Mouse (Mus musculus) Muller cell, postnatal 12 days (primary cell): ENCODE data around the gene Hist4h4.

Source experiments
- DNase-seq: peaks from one replicate; pipeline ENCODE4 v3.0.0-alpha.2; 2015; ENCODE audit errors: inconsistent ontology term

The Hist4h4 gene

DNA sequence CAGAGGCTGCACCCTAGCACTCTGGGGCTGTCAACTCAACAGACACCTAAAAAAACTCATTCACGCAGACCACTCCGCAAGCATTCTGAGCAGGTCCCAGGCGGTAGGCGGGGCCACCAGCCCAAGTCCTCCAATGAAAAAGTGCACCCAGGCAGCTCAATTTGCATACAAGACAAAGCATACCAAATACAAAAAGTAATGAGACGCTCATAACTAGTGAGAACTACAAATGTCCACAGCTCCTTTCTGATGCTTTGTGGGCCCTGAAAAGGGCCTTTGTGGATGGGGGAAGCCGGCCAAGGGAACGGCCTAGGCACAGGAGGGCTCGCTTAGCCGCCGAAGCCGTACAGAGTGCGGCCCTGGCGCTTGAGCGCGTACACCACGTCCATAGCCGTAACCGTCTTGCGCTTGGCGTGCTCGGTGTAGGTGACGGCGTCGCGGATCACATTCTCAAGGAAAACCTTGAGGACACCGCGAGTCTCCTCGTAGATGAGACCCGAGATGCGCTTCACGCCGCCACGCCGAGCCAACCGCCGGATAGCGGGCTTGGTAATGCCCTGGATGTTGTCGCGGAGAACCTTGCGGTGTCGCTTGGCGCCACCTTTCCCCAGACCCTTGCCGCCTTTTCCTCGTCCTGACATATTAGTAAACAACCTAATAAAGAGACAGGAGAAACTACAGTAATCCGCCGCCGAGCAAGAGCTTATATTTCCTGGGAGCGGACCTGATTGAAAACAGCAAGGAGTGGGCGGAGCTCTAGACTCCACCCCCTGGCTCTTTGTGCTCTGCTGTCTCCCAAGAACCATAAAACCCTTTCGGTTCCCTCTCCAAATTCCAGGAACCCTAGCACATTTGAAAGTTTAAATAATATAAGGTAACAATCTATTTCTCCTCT, at the start of gene Hist4h4:
Gene Hist4h4, minus strand, starts transcription at position 677 of the 895 bp plus-strand sequence.
- DNase-seq, result peak; percentile 93

DNA sequence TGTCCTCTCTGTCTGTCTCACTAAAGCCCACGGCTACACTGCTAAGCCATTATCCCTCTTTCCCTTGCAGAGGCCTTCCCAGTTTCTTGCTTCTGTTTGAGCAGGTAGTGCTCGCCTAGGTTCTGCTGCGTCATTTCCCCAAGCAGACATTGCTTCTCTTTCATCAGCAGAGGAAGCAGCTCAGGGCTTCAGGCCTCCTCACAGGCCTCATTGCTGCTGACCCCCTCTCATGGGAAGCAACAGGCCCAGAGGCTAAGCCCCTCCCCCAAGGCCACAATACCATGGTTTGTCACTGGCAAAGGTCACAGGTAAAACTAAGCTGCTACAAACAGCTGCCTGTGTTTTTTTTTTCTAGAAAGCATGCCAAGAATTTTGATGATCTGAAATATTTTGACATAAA, 48.5 kb upstream of the Hist4h4 start:
- peak; percentile 5 for DNase-seq

- no peak for DNase-seq
Observed at GRCm38 (mm10) chr6:136852348-136852747, 48.1 kb upstream of the Hist4h4 start.

- DNase-seq, result no peak
Observed at GRCm38 (mm10) chr6:136850267-136850666, 46.1 kb upstream of the Hist4h4 start.

- no peak for DNase-seq
Observed at GRCm38 (mm10) chr6:136848971-136849370, 44.8 kb upstream of the Hist4h4 start.

DNA sequence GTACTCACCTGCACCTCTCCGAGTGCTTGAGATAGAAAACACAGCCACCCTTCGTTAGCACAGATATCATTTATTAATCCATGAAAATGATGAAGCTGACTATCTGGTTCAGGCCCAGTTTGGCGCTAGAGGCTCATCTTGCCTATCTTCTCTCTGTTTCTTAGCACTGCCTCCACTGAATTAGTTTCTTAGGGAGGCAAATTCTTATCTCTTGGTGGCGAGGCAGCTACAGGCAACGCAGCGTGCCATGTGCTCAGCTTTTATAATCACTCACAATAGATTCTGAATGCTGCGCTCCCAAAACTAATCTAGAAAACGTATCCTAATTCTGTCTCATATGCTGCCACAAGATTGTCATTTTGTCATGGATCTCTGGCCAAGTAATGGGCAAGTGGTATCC, 44.2 kb upstream of the Hist4h4 start:
- DNase-seq, result no peak

DNA sequence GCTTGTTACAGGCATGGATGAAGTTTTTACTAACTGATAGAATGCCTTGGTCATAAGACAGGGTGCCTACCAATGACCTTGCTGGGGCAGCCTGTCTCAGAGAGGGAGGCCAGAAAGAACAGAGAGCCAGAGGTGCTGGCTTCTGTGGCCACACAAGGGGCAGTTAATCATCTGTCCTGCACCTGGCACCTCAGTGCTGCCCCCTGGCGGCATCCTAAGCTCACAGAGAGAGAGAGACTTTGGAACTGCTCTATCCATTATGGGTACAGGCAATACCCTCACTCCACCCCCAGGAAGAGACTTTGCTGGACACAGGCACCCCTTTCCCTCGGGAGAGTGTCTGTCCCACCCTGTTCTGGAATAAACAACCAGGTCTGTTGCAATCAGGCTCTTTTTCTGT, 43.6 kb upstream of the Hist4h4 start:
- DNase-seq, result peak; percentile 6

GRCm38 (mm10) chr6:136847267-136847666, 43.1 kb upstream of the Hist4h4 start:
- no peak for DNase-seq

GRCm38 (mm10) chr6:136845706-136846480, 41.7 kb upstream of the Hist4h4 start:
- DNase-seq, result no peak

DNA sequence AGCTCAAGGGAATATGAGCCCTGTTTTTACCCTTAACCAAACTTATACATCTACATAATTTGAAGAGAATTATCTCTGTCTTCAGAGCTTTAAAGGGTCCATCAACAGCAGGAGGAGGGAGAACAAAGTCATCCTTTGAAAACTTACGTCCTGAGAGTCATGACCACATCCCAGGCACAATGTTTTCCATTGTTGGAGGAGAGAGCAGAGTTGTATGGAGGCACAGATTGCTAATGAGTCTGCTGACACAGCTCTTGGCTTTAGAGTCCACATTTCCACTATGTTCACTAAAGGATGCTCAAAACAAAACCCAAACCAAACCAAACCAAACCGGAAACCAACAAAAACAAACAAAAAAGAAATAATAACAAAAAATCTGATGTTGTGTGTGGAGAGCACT, 40.7 kb upstream of the Hist4h4 start:
- DNase-seq, result peak; percentile 11

DNA sequence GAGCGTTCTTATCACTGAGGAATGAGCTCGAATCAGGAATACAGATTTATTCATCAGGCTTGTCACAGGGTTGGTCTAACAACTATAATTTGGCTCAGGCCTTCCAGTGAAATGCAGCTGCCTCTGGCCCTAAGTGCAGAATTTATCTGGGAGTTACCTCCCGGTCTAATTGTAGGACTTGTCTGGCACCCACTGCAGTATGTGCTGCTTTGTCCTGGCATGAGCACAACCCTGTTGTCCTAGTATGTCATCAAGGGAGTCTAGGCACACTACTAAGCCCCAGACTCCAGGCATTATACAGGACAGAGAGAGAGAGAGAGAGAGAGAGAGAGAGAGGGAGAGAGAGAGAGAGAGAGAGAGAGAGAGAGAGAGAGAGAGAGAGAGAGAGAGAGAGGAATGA, 33.1 kb upstream of the Hist4h4 start:
- no peak for DNase-seq

DNA sequence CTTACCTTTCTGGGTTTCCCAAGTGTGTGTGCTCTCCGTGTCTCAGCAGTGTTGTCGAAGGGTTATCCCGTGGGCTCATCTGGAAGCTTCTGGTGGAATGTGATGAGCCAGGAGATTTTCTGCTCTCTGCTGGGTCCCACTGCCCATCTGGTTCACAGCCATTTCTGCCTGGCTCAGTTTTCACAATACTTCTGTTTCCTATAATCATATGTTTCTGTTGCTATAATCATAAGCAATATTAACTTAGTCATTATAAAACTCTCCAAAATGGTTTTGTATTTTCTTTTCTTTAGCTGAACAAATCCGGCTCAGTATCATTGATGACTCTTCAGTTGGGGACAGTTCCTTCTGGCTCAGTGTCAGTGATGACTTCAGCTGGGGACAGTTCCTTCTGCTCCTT, 31.1 kb upstream of the Hist4h4 start, which contains the start of gene Smco3:
Gene Smco3, minus strand, starts transcription at position 101 of the 400 bp plus-strand sequence.
- DNase-seq, result no peak

- no peak for DNase-seq
Observed at GRCm38 (mm10) chr6:136831712-136832111, 27.5 kb upstream of the Hist4h4 start.

DNA sequence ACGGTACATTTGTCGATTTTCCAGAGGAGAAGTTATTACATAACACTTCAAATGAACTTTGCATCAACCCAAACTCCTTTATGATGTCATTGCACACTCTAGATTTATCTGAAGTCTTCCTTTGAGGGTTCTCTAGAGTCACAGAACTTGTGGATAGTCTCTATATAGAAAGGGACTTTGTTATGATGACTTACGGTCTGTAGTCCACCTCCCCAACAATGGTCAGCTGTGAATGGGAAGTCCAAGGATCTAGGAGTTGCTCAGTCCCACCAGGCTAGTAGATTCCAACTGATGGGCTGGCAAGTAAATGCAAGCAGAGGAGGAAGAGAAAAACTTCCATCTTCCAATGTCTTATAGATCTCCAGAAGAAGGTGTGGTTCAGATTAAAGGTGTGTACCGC, 24.5 kb upstream of the Hist4h4 start:
- no peak for DNase-seq

DNA sequence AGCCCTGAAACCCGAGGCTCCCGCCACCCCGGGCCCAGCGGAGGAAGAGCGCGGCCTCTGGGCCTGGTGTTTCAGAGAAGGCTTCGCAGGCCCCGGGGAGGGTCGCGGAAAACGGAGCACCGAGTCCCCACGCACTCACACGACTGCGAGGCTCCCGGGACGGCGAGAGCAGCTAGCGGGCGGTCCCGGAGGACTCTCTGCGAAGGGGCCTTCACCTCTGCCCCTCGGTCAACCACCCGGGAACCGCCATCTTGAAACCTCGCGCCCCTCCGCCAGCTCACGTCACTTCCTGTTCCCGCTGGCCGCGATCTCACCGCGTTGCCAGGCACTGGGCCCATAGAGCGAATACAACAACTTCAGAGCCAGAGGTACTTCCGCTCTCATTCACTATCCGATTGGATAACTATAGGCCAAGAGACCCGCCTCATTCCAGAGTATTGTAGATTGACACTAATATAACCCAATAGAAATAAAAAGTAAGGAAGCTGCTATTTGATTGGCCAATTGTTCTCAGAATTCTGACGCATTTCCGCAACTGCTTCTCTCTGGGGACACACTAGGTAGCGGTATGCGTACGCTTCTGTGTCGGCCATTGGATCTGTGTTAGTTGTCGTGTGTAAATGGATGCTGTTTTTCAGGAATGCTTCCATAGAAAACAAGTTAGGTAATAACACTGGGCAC, 23.8 kb upstream of the Hist4h4 start, which contains the start of gene Wbp11:
Gene Wbp11, minus strand, starts transcription at position 353 of the 681 bp plus-strand sequence.
- peak; percentile 99 for DNase-seq

DNA sequence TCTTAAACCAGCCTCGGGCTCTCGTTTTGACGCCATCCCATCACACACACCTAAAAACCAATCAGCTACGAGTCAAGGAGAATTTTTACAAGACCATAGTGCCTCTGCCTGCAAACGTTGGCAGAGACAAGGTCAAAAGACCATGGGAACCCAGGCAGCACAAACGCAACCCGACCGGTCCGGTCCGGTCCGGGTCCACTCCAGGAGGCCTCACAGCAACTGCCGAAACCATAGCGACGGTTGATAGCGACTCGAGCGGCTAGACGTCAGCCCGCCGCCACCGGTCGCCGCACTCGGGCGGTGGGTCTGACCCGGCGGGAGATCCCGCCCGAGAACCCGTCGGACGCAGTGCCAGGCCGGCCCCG, 23.3 kb upstream of the Hist4h4 start, which contains the start of gene BC049715:
Gene BC049715, plus strand, starts transcription at position 111 of the 365 bp plus-strand sequence.
- DNase-seq, result no peak

GRCm38 (mm10) chr6:136827116-136827515, 22.9 kb upstream of the Hist4h4 start:
- no peak for DNase-seq

DNA sequence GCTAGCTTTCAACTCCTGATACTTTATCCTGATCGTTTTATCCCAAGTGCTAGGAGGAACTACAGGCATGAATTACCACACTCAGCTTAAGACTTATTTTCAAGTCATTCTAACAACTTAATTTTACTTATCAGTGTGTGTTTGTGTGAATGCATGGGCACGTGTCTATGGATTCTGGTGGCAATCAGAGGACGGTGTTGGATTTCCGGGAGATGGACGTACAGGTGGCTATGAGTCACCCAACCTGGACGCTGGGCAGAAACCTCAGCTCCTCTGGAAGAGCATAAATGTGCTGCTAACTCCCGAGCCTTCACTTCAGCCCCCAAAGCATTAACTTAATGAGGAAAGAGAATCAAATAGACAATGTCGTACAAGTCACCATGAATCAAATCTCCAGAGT, 20.8 kb upstream of the Hist4h4 start:
- DNase-seq, result no peak

DNA sequence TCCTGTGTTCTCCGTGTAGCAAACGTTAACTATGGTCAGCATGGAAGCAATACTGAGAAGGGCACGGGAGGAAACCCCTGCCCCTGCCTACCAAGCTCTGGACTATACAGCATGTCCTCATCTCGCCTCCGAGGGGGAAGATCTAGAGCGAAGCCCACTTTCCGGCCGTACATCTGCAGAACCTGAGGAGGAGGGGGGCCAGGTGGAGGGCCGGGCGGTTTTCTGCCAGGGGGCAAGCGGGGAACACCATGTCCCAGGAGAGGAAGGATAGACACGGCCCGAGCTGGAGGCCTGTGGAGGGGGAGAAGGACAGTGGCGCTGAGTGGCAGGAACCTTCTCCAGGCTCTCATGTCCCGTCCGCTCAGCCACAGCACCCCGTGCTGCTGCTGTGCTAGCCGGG, 16.9 kb upstream of the Hist4h4 start:
- no peak for DNase-seq

DNA sequence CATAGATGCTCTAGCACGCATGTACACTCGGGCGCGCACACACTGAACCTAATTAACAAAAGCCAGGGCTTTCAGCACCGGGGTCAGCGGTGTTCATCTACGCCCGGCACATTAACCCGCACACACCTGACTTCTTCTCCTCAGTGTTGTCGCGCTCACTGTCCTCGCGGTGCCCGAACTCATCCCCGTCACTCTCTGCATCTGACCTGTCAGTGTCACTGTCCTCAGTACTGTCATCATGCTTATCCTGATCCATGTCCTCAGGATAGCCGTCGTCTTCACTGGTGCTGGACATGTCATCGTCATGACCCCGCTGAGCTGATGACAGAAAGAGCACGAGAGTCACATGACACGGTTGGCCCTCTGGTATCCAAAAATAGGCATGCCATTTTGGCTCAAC, 16.2 kb upstream of the Hist4h4 start:
- no peak for DNase-seq

DNA sequence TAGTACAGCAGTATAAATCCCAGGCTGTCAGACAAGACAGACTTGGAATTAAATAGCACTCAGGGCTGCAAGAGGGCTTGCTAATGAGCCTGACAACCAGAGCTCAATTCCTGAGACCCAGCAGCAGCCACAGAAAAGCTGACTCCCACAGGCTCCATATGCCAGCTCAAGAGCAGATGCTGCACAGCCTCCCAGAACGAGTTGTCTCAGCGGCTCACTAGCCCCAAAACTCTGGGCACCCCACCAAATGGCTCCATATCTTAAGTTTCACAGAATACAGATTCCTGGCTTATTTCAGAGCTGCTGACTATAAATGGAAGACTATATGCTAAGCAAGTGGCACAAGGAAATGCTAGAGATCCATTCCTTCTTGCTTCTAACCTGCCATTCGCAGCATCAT, 13.3 kb upstream of the Hist4h4 start:
- DNase-seq, result no peak

GRCm38 (mm10) chr6:136816826-136817225, 12.6 kb upstream of the Hist4h4 start:
- DNase-seq, result no peak
